Mouse (Mus musculus): Measurements from ENCODE around the gene Wrap73.

- TF ChIP-seq EP300 (IDR thresholded peaks at IDR 0.05; ENCODE audit: low read depth) = no peak
- TF ChIP-seq CTCF (IDR thresholded peaks at IDR 0.05; ENCODE audit: low read depth) = no peak
These were observed 62.4 kb downstream of the Wrap73 start for GRCm38 (mm10) chr4:154204532-154204931.

Measured in liver, embryonic 14.5 days (tissue).